Comparison of ENCODE assay signal across 8 mouse cellular contexts in the genomic region with DNA sequence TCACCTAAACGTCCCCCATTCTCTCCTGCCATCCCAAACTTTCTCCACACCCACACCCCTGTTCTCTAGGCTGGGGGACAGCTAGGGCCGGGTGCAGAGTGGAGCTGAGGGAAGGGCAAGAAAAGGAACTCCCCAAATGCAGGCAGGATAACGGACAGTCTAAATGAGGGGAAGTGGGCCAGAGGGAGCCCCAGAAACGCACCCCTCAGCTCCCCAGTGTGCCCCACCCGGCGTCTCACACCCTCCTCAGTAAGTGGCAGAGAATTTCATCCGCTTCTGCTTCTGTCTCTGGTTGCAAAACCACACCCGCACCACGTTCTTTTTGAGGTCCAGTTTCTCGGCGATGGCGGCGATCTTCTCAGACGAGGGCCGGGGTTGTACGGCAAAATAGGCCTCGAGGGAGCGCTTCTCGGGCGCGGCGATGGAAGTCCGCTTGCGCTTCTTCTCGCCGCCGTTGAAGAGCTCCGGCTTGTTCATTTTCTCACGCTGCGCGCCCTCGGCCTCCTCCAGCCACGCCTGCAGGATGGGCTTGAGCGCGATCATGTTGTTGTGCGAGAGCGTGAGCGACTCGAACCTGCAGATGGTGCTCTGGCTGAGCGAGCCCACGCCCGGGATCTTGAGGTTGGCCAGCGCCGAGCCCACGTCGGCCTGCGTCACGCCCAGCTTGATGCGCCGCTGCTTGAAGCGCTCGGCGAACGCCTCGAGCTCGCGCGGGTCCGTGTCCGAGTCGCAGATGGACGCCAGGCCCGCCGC. TPM values are rescaled to one million over a fixed set of nuclear protein-coding genes. Genes with fewer than 3 reads are reported as not detected.
DNase-seq lines count a peak whose midpoint lies in the region; ATAC-seq and TF ChIP-seq lines count a peak whose summit lies in the region.

No protein-coding gene starts in this region.

- H3K9ac ChIP-seq in forebrain, embryonic 11.5 days (ENCODE audit: low read length) = no peak overlapping the region

- ATAC-seq in forebrain, embryonic 11.5 days (replicated peaks; ENCODE audit: low FRiP score) = no peak
- peak; percentile 36; the same call in 1 of the 2 replicates for ATAC-seq in monocyte, adult 5-6 weeks (replicated peaks; ENCODE audit: insufficient number of reproducible peaks, low FRiP score, low TSS enrichment, poor library complexity, severe bottlenecking)

- TF ChIP-seq CTCF in cerebellum, adult 2 months (IDR thresholded peaks at IDR 0.05; ENCODE audit: borderline replicate concordance, insufficient read depth, low read depth, low read length) = no peak

- no peak overlapping the region for H3K27ac ChIP-seq in forebrain, embryonic 11.5 days (ENCODE audit: low read depth, low read length)
- no peak overlapping the region for H3K27ac ChIP-seq in cerebellum, adult 2 months (ENCODE audit: insufficient read depth, low read length)

- WGBS in forebrain, embryonic 11.5 days = under 1% methylated on average over 63 of the region's 64 CpGs
- 3% methylated on average over 64 of the region's 64 CpGs for WGBS in cerebellum, adult 2 months

- peak overlapping the region; percentile 47 for H3K4me2 ChIP-seq in forebrain, embryonic 11.5 days (ENCODE audit: low read depth, low read length, severe bottlenecking)

- peaks cover 16% of the 10 kb centered on the region for H3K4me1 ChIP-seq in forebrain, embryonic 11.5 days (replicated peaks; ENCODE audit: control insufficient read depth, insufficient read depth, low read length)
- no peaks in the 10 kb centered on the region for H3K4me1 ChIP-seq in cerebellum, adult 2 months (ENCODE audit: control insufficient read depth, insufficient read depth, low read length)

- peak overlapping the region; percentile 47 for H3K4me3 ChIP-seq in forebrain, embryonic 11.5 days (ENCODE audit: low read depth, low read length)
- no peak overlapping the region for H3K4me3 ChIP-seq in cerebellum, adult 2 months (replicated peaks; ENCODE audit: insufficient read depth, low read depth, low read length)

- no peak for TF ChIP-seq POLR2A in cerebellum, adult 2 months (IDR thresholded peaks at IDR 0.05; ENCODE audit: borderline replicate concordance, insufficient read depth, low read length)

- DNase-seq in thymus, postnatal 4 days = peak; percentile 28
- DNase-seq in thymus, postnatal 36 days = no peak
- peak; percentile 72 for DNase-seq in forebrain, embryonic 11.5 days (ENCODE audit: low spot score)
- peak; percentile 45 to 58 for DNase-seq in kidney, postnatal 4 days
- DNase-seq in cerebellum, postnatal 36 days = no peak
- DNase-seq in thymus, postnatal 10 days (ENCODE audit: low spot score in 2 of 2) = no peak
- no peak for DNase-seq in cerebellum, adult 2 months

- H3K27me3 ChIP-seq in forebrain, embryonic 11.5 days (ENCODE audit: control insufficient read depth, insufficient read depth, low read length) = peaks cover 80% of the 10 kb centered on the region
- peaks cover 30% of the 10 kb centered on the region for H3K27me3 ChIP-seq in cerebellum, adult 2 months (ENCODE audit: control insufficient read depth, insufficient read depth, low read length)

- no peaks in the 10 kb centered on the region for H3K36me3 ChIP-seq in forebrain, embryonic 11.5 days (ENCODE audit: control insufficient read depth, insufficient read depth, low read length)

- H3K9me3 ChIP-seq in forebrain, embryonic 11.5 days (ENCODE audit: control insufficient read depth, low read length) = no peaks in the 10 kb centered on the region

RNA-seq across cellular contexts. Expression of gene Pou4f1, which starts 2.1 kb away (rescaled TPM):
- 2.1 and 3.8 TPM in 2 replicates for polyA plus RNA-seq in forebrain, embryonic 11.5 days (2014; fragmentation: Nextera tagmentation; extraction: Ambion mirVana)
- not detected in 3 replicates for total RNA-seq in monocyte, adult 5-6 weeks (2017)
- 0.61 and 1.8 TPM in 2 replicates for polyA plus RNA-seq in cerebellum, adult 2 months (2012; rRNA removed)

RNA-seq across cellular contexts. Expression of gene Rnf219, which starts 56.8 kb away (rescaled TPM):
- polyA plus RNA-seq in forebrain, embryonic 11.5 days (2014; fragmentation: Nextera tagmentation; extraction: Ambion mirVana) = 40.3 and 41.9 TPM in 2 replicates
- total RNA-seq in monocyte, adult 5-6 weeks (2017) = 13.4 to 19.0 TPM (median 14.5 TPM) in 3 replicates
- polyA plus RNA-seq in cerebellum, adult 2 months (2012; rRNA removed) = 6.3 and 6.4 TPM in 2 replicates

Comparison
In these comparisons a context has a peak if more than half of its experiments do, and no peak if none do; other contexts are left out.
1. DNase-seq: peak in thymus, postnatal 4 days (single experiment), forebrain, embryonic 11.5 days (single experiment) and kidney, postnatal 4 days (2 of 2); none in thymus, postnatal 36 days (0 of 2), cerebellum, postnatal 36 days (0 of 2), thymus, postnatal 10 days (0 of 2) and cerebellum, adult 2 months (0 of 2).